Mouse (Mus musculus): ENCODE results near the gene Cops9. TPM values are rescaled to one million over a fixed set of nuclear protein-coding genes. Genes with fewer than 3 reads are reported as not detected.

The Cops9 gene
- polyA plus RNA-seq, 1 experiment from 2014 or later = 354 TPM

- Histone ChIP-seq H3K4me1 (replicated peaks; ENCODE audit: control insufficient read depth, insufficient read depth, low read length) (no peaks in the 10 kb centered on the region), H3K4me2 (peak within 1 kb of the TSS; percentile 42), H3K4me3 (ENCODE audit: low read depth, low read length) (0 out of 2 replicates have a peak within 1 kb of the TSS, but pooled peaks have one; percentile 2), H3K9ac (ENCODE audit: low read depth, low read length) (no peak within 1 kb of the TSS), H3K27me3 (replicated peaks; ENCODE audit: control insufficient read depth, insufficient read depth, low read length) (no peaks in the 10 kb centered on the region), H3K27ac (ENCODE audit: low read depth, low read length) (no peak within 1 kb of the TSS), H3K36me3 (ENCODE audit: control insufficient read depth, insufficient read depth, low read length) (no peaks in the 10 kb centered on the region), H3K9me3 (ENCODE audit: control insufficient read depth, low read length) (no peaks in the 10 kb centered on the region)
- ATAC-seq (replicated peaks; ENCODE audit: low FRiP score) (peak; percentile 46; the same call in 1 of the 2 replicates), DNase-seq (ENCODE audit: low spot score) (peak; percentile 57)
- 25% methylated on average over 8 of the region's 8 CpGs for WGBS
Observed at GRCm38 (mm10) chr1:92648673-92649072, 6.9 kb upstream of the Cops9 start, which contains the start of gene Otos. Gene Otos, minus strand, starts transcription at chr1:92648841.

- DNase-seq (ENCODE audit: low spot score) (no peak), ATAC-seq (replicated peaks; ENCODE audit: low FRiP score) (no peak)
- H3K4me3 ChIP-seq (ENCODE audit: low read depth, low read length) = 0 out of 2 replicates have a peak overlapping the region, but pooled peaks have one; percentile 2
- WGBS = 35% methylated on average over 10 of the region's 10 CpGs
- H3K4me1 ChIP-seq (replicated peaks; ENCODE audit: control insufficient read depth, insufficient read depth, low read length) = no peaks in the 10 kb centered on the region
- H3K9ac ChIP-seq (ENCODE audit: low read depth, low read length) = no peak overlapping the region
- H3K27ac ChIP-seq (ENCODE audit: low read depth, low read length) = no peak overlapping the region
- no peaks in the 10 kb centered on the region for H3K9me3 ChIP-seq (ENCODE audit: control insufficient read depth, low read length)
- no peaks in the 10 kb centered on the region for H3K27me3 ChIP-seq (replicated peaks; ENCODE audit: control insufficient read depth, insufficient read depth, low read length)
- no peaks in the 10 kb centered on the region for H3K36me3 ChIP-seq (ENCODE audit: control insufficient read depth, insufficient read depth, low read length)
- peak overlapping the region; percentile 42 for H3K4me2 ChIP-seq
Observed at GRCm38 (mm10) chr1:92648197-92648596, 6.4 kb upstream of the Cops9 start.

GRCm38 (mm10) chr1:92647752-92648151, 6.0 kb upstream of the Cops9 start:
- no peak overlapping the region for H3K9ac ChIP-seq (ENCODE audit: low read depth, low read length)
- H3K27me3 ChIP-seq (replicated peaks; ENCODE audit: control insufficient read depth, insufficient read depth, low read length) = no peaks in the 10 kb centered on the region
- WGBS = 8% methylated on average over 8 of the region's 8 CpGs
- no peaks in the 10 kb centered on the region for H3K9me3 ChIP-seq (ENCODE audit: control insufficient read depth, low read length)
- H3K4me3 ChIP-seq (ENCODE audit: low read depth, low read length) = 0 out of 2 replicates have a peak overlapping the region, but pooled peaks have one; percentile 2
- no peaks in the 10 kb centered on the region for H3K4me1 ChIP-seq (replicated peaks; ENCODE audit: control insufficient read depth, insufficient read depth, low read length)
- H3K4me2 ChIP-seq = peak overlapping the region; percentile 42
- H3K27ac ChIP-seq (ENCODE audit: low read depth, low read length) = no peak overlapping the region
- H3K36me3 ChIP-seq (ENCODE audit: control insufficient read depth, insufficient read depth, low read length) = no peaks in the 10 kb centered on the region
- DNase-seq (ENCODE audit: low spot score) (peak; percentile 75), ATAC-seq (replicated peaks; ENCODE audit: low FRiP score) (peak; percentile 48)

GRCm38 (mm10) chr1:92647026-92647425, 5.2 kb upstream of the Cops9 start:
- Histone ChIP-seq H3K36me3 (ENCODE audit: control insufficient read depth, insufficient read depth, low read length) (no peaks in the 10 kb centered on the region), H3K27ac (ENCODE audit: low read depth, low read length) (no peak overlapping the region), H3K4me1 (replicated peaks; ENCODE audit: control insufficient read depth, insufficient read depth, low read length) (no peaks in the 10 kb centered on the region), H3K4me3 (ENCODE audit: low read depth, low read length) (no peak overlapping the region), H3K9ac (ENCODE audit: low read depth, low read length) (no peak overlapping the region), H3K27me3 (replicated peaks; ENCODE audit: control insufficient read depth, insufficient read depth, low read length) (no peaks in the 10 kb centered on the region), H3K9me3 (ENCODE audit: control insufficient read depth, low read length) (no peaks in the 10 kb centered on the region), H3K4me2 (no peak overlapping the region)
- DNase-seq (ENCODE audit: low spot score) = no peak
- ATAC-seq (replicated peaks; ENCODE audit: low FRiP score) = no peak
- 48% methylated on average over 4 of the region's 4 CpGs for WGBS

- no peaks in the 10 kb centered on the region for H3K27me3 ChIP-seq (replicated peaks; ENCODE audit: control insufficient read depth, insufficient read depth, low read length)
- ATAC-seq (replicated peaks; ENCODE audit: low FRiP score) = no peak
- no peak for DNase-seq (ENCODE audit: low spot score)
- H3K9ac ChIP-seq (ENCODE audit: low read depth, low read length) = no peak overlapping the region
- no peak overlapping the region for H3K27ac ChIP-seq (ENCODE audit: low read depth, low read length)
- H3K4me3 ChIP-seq (ENCODE audit: low read depth, low read length) = no peak overlapping the region
- no peaks in the 10 kb centered on the region for H3K36me3 ChIP-seq (ENCODE audit: control insufficient read depth, insufficient read depth, low read length)
- no peaks in the 10 kb centered on the region for H3K4me1 ChIP-seq (replicated peaks; ENCODE audit: control insufficient read depth, insufficient read depth, low read length)
- H3K9me3 ChIP-seq (ENCODE audit: control insufficient read depth, low read length) = no peaks in the 10 kb centered on the region
- H3K4me2 ChIP-seq = no peak overlapping the region
- 75% methylated on average over 7 of the region's 7 CpGs for whole genome bisulfite sequencing
Observed at GRCm38 (mm10) chr1:92646601-92647000, 4.8 kb upstream of the Cops9 start.

GRCm38 (mm10) chr1:92646111-92646510, 4.3 kb upstream of the Cops9 start:
- Histone ChIP-seq H3K4me2 (no peak overlapping the region), H3K9me3 (ENCODE audit: control insufficient read depth, low read length) (no peaks in the 10 kb centered on the region), H3K4me3 (ENCODE audit: low read depth, low read length) (no peak overlapping the region), H3K27me3 (replicated peaks; ENCODE audit: control insufficient read depth, insufficient read depth, low read length) (no peaks in the 10 kb centered on the region), H3K36me3 (ENCODE audit: control insufficient read depth, insufficient read depth, low read length) (no peaks in the 10 kb centered on the region), H3K4me1 (replicated peaks; ENCODE audit: control insufficient read depth, insufficient read depth, low read length) (peaks cover under 1% of the 10 kb centered on the region; the same call in 1 of the 2 replicates), H3K27ac (ENCODE audit: low read depth, low read length) (no peak overlapping the region), H3K9ac (ENCODE audit: low read depth, low read length) (no peak overlapping the region)
- ATAC-seq (replicated peaks; ENCODE audit: low FRiP score) (no peak), DNase-seq (ENCODE audit: low spot score) (no peak)
- 57% methylated on average over 2 of the region's 2 CpGs for WGBS

GRCm38 (mm10) chr1:92644916-92645315, 3.1 kb upstream of the Cops9 start:
- Histone ChIP-seq H3K4me3 (ENCODE audit: low read depth, low read length) (no peak overlapping the region), H3K9ac (ENCODE audit: low read depth, low read length) (no peak overlapping the region), H3K9me3 (ENCODE audit: control insufficient read depth, low read length) (no peaks in the 10 kb centered on the region), H3K27ac (ENCODE audit: low read depth, low read length) (no peak overlapping the region), H3K27me3 (replicated peaks; ENCODE audit: control insufficient read depth, insufficient read depth, low read length) (no peaks in the 10 kb centered on the region), H3K4me2 (no peak overlapping the region), H3K4me1 (replicated peaks; ENCODE audit: control insufficient read depth, insufficient read depth, low read length) (peaks cover 10% of the 10 kb centered on the region; the same call in 1 of the 2 replicates), H3K36me3 (ENCODE audit: control insufficient read depth, insufficient read depth, low read length) (no peaks in the 10 kb centered on the region)
- 84% methylated on average over 5 of the region's 5 CpGs for WGBS
- ATAC-seq (replicated peaks; ENCODE audit: low FRiP score) (no peak), DNase-seq (ENCODE audit: low spot score) (no peak)

DNA sequence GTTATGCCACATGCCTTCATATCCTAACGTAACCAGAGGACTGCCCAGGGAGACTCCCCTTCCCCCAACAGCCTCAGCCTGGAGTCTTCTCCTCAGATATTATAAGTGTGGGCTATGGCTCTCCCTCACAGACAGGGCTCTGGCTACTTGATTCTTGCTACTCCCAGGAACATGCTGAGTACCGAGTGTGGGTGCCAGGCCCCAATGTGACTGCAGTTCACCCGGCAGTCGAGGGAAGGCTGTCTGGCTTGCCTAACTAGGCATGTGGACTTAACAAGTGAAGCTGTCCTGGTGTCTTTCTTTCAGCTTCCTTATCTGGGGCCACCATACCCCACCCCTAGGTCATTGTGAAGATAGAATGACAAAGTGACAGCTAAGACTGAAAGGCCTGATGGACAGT, 1.9 kb upstream of the Cops9 start:
- no peak overlapping the region for H3K4me2 ChIP-seq
- H3K9ac ChIP-seq (ENCODE audit: low read depth, low read length) = no peak overlapping the region
- H3K4me1 ChIP-seq (replicated peaks; ENCODE audit: control insufficient read depth, insufficient read depth, low read length) = peaks cover 10% of the 10 kb centered on the region; the same call in 1 of the 2 replicates
- no peaks in the 10 kb centered on the region for H3K36me3 ChIP-seq (ENCODE audit: control insufficient read depth, insufficient read depth, low read length)
- H3K9me3 ChIP-seq (ENCODE audit: control insufficient read depth, low read length) = no peaks in the 10 kb centered on the region
- no peak overlapping the region for H3K4me3 ChIP-seq (ENCODE audit: low read depth, low read length)
- H3K27me3 ChIP-seq (replicated peaks; ENCODE audit: control insufficient read depth, insufficient read depth, low read length) = no peaks in the 10 kb centered on the region
- no peak for ATAC-seq (replicated peaks; ENCODE audit: low FRiP score)
- 71% methylated on average over 4 of the region's 4 CpGs for WGBS
- no peak overlapping the region for H3K27ac ChIP-seq (ENCODE audit: low read depth, low read length)
- no peak for DNase-seq (ENCODE audit: low spot score)

GRCm38 (mm10) chr1:92640393-92640792, 1.4 kb downstream of the Cops9 start:
- WGBS = 58% methylated on average over 6 of the region's 6 CpGs
- peak overlapping the region; percentile 69 for H3K9ac ChIP-seq (ENCODE audit: low read depth, low read length)
- DNase-seq (ENCODE audit: low spot score) = no peak

More at GRCm38 (mm10) chr1:92640393-92640792, 1.4 kb downstream of the Cops9 start:
- peaks cover 10% of the 10 kb centered on the region; the same call in 1 of the 2 replicates for H3K4me1 ChIP-seq (replicated peaks; ENCODE audit: control insufficient read depth, insufficient read depth, low read length)
- no peak for ATAC-seq (replicated peaks; ENCODE audit: low FRiP score)
- peaks cover 6% of the 10 kb centered on the region; the same call in 1 of the 2 replicates for H3K36me3 ChIP-seq (ENCODE audit: control insufficient read depth, insufficient read depth, low read length)
- no peak overlapping the region for H3K27ac ChIP-seq (ENCODE audit: low read depth, low read length)
- peak overlapping the region; percentile 93 for H3K4me2 ChIP-seq
- H3K4me3 ChIP-seq (ENCODE audit: low read depth, low read length) = peak overlapping the region; percentile 74
- no peaks in the 10 kb centered on the region for H3K27me3 ChIP-seq (replicated peaks; ENCODE audit: control insufficient read depth, insufficient read depth, low read length)
- H3K9me3 ChIP-seq (ENCODE audit: control insufficient read depth, low read length) = no peaks in the 10 kb centered on the region

Measured in liver, embryonic 11.5 days (tissue).